Mouse (Mus musculus) ES-E14 (cell line): ENCODE measurements at regions not wholly inside any gene's neighbourhood (a gene's known extent, or its start where the extent isn't known, plus 50 kb on each side); places are given as distances from the start of the nearest gene placed in this dataset.

Source experiments
- DNase-seq: peaks from one replicate; pipeline ENCODE4 v3.0.0-alpha.2; 2013; ENCODE audit warnings: low read depth, low spot score
- H3K27ac ChIP-seq: 2 replicates; pipeline ENCODE4 v1.5.1; 2012; ENCODE audit warnings: low read depth, mild to moderate bottlenecking, low read length, moderate library complexity, mixed read lengths; ENCODE audit not compliant: poor library complexity, insufficient read depth, severe bottlenecking
- H3K36me3 ChIP-seq: 2 replicates; pipeline ENCODE4 v1.6.1; 2012; ENCODE audit warnings: mild to moderate bottlenecking, low read length, moderate library complexity, mixed read lengths; ENCODE audit not compliant: control insufficient read depth, poor library complexity, insufficient read depth, severe bottlenecking
- H3K4me1 ChIP-seq, 2 experiments: fragments of 150-350 bp in 1 of 2; sonication (generic) in 1 of 2; 2 replicates each; pipeline ENCODE4 v1.6.1; 2012; ENCODE audit warnings: low read length in 2 of 2, mild to moderate bottlenecking in 1 of 2, mixed read lengths in 1 of 2; ENCODE audit not compliant: control insufficient read depth in 2 of 2, insufficient read depth in 2 of 2, poor library complexity in 1 of 2
- H3K4me3 ChIP-seq, 2 experiments: fragments of 150-350 bp in 1 of 2; sonication (generic) in 1 of 2; 2 replicates each; pipeline ENCODE4 v1.5.1; 2012; ENCODE audit warnings: low read length in 2 of 2, low read depth in 1 of 2, mild to moderate bottlenecking in 1 of 2, mixed read lengths in 1 of 2; ENCODE audit not compliant: insufficient read depth in 1 of 2, poor library complexity in 1 of 2, severe bottlenecking in 1 of 2
- H3K9ac ChIP-seq: 2 replicates; pipeline ENCODE4 v1.6.1; 2012; ENCODE audit warnings: low read depth, mild to moderate bottlenecking, low read length, mixed read lengths; ENCODE audit not compliant: poor library complexity, insufficient read depth, severe bottlenecking
- H3K9me3 ChIP-seq: fragments of 150-350 bp; sonication (generic); 2 replicates; pipeline ENCODE4 v1.6.1; 2012; ENCODE audit warnings: low read depth, mild to moderate bottlenecking, low read length; ENCODE audit not compliant: control insufficient read depth, insufficient read depth
- CHD2 ChIP-seq: IDR thresholded peaks from 2 replicates; pipeline ENCODE4 v1.6.1; 2014; ENCODE audit warnings: mild to moderate bottlenecking, low read depth, low read length, inconsistent platforms
- HCFC1 ChIP-seq: IDR thresholded peaks from 2 replicates; pipeline ENCODE4 v1.6.1; 2012; ENCODE audit warnings: low read length, inconsistent platforms, borderline replicate concordance; ENCODE audit not compliant: insufficient read depth
- MAFK ChIP-seq: IDR thresholded peaks from 2 replicates; pipeline ENCODE4 v1.6.1; 2014; ENCODE audit warnings: mild to moderate bottlenecking, low read depth, low read length, inconsistent platforms; ENCODE audit not compliant: insufficient read depth
- ZC3H11A ChIP-seq: IDR thresholded peaks from 2 replicates; pipeline ENCODE4 v1.6.1; 2012; ENCODE audit warnings: low read depth, mild to moderate bottlenecking, inconsistent platforms, low read length, borderline replicate concordance
- ZNF384 ChIP-seq: IDR thresholded peaks from 2 replicates; pipeline ENCODE4 v1.6.1; 2012; ENCODE audit warnings: low read depth, low read length, inconsistent platforms
- in situ Hi-C, 2 experiments: fragments of 600-800 bp; cut with MboI; formaldehyde crosslinking; loops; one replicate each; pipeline ENCODE4 v1.15.1; 2025; ENCODE audit warnings: low sequenced_read_pairs in 2 of 2, inconsistent platforms in 1 of 2; ENCODE audit not compliant: unreplicated experiment in 2 of 2

GRCm38 (mm10) chr3:34868698-34869409 is 218.6 kb downstream of the Sox2 start:
- Histone ChIP-seq H3K4me1 (no peaks in the 10 kb centered on the region), H3K9ac (no peak overlapping the region), H3K27ac (no peak overlapping the region), H3K36me3 (no peaks in the 10 kb centered on the region), H3K4me3 (no peak overlapping the region), H3K9me3 (no peaks in the 10 kb centered on the region)
- no peak for TF ChIP-seq CHD2
- TF ChIP-seq ZNF384: no peak
- no peak for TF ChIP-seq MAFK
- TF ChIP-seq HCFC1: no peak
- no peak for TF ChIP-seq ZC3H11A
- DNase-seq: no peak
- in situ Hi-C loops: no loop called here

GRCm38 (mm10) chr3:34869911-34870310 is 219.7 kb downstream of the Sox2 start:
- Histone ChIP-seq H3K27ac (no peak overlapping the region), H3K9me3 (no peaks in the 10 kb centered on the region), H3K4me3 (no peak overlapping the region), H3K36me3 (no peaks in the 10 kb centered on the region), H3K9ac (no peak overlapping the region), H3K4me1 (no peaks in the 10 kb centered on the region)
- in situ Hi-C loops: no loop called here
- no peak for DNase-seq
- no peak for TF ChIP-seq ZNF384
- no peak for TF ChIP-seq MAFK
- no peak for TF ChIP-seq CHD2
- no peak for TF ChIP-seq HCFC1
- no peak for TF ChIP-seq ZC3H11A

GRCm38 (mm10) chr3:34885137-34885536 is 234.9 kb downstream of the Sox2 start:
- TF ChIP-seq HCFC1 (no peak), ZC3H11A (no peak), MAFK (no peak)
- in situ Hi-C loops: no loop called here
- DNase-seq: peak; percentile 79

GRCm38 (mm10) chr3:34893381-34893780 is 243.2 kb downstream of the Sox2 start:
- Histone ChIP-seq H3K9ac (no peak overlapping the region), H3K36me3 (no peaks in the 10 kb centered on the region), H3K4me3 (no peak overlapping the region), H3K9me3 (no peaks in the 10 kb centered on the region), H3K27ac (no peak overlapping the region), H3K4me1 (0 out of 4 replicates have a peak, but pooled peaks cover 0 to 2% of the 10 kb centered on the region in 2 experiments)
- no peak for DNase-seq
- TF ChIP-seq ZC3H11A: no peak
- TF ChIP-seq MAFK: no peak
- TF ChIP-seq HCFC1: no peak
- in situ Hi-C loops: no loop called here

More at GRCm38 (mm10) chr3:34885137-34885536, 234.9 kb downstream of the Sox2 start:
- no peak overlapping the region for H3K9ac ChIP-seq
- no peaks in the 10 kb centered on the region for H3K36me3 ChIP-seq
- peaks cover 2% of the 10 kb centered on the region in 2 experiments; a peak in 1 of 4 replicates for H3K4me1 ChIP-seq
- no peak overlapping the region for H3K4me3 ChIP-seq
- H3K27ac ChIP-seq: no peak overlapping the region
- H3K9me3 ChIP-seq: no peaks in the 10 kb centered on the region

- no peak for DNase-seq
- Histone ChIP-seq H3K9me3 (no peaks in the 10 kb centered on the region), H3K36me3 (no peaks in the 10 kb centered on the region)
These were observed 252.9 kb downstream of the Sox2 start for GRCm38 (mm10) chr3:34903106-34903505.

More at GRCm38 (mm10) chr3:34903106-34903505, 252.9 kb downstream of the Sox2 start:
- Histone ChIP-seq H3K4me1 (no peaks in the 10 kb centered on the region), H3K27ac (no peak overlapping the region), H3K9ac (no peak overlapping the region), H3K4me3 (no peak overlapping the region)
- in situ Hi-C loops: no loop called here
- no peak for TF ChIP-seq ZC3H11A
- no peak for TF ChIP-seq CHD2
- TF ChIP-seq HCFC1: no peak
- TF ChIP-seq ZNF384: no peak
- TF ChIP-seq MAFK: no peak
